In the genomic region with DNA sequence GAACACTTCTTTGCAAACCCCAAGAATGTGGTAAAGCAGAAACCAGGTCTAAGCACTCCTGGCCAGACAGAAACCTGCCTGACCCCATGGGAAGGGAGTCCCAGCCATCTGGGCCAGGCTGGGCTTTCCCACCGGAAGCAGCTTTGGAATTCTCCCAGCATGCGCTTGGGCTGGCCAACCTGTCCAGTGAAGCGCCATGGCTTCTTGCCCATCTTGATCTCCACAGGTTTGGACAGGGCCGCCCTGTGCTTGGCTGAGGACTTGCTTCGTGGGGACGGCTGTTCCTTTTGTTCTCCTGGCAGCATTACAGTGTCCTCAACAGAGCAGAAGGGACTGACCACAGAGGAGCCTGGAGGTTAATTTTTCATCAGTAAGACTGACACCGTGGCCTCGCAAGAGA, we compare ENCODE assay signal across 12 mouse cellular contexts. TPM values are rescaled to one million over a fixed set of nuclear protein-coding genes. Genes with fewer than 3 reads are reported as not detected.
DNase-seq lines count a peak whose midpoint lies in the region; ATAC-seq lines count a peak whose summit lies in the region.
"Had no signal": no experiment of that assay in that cellular context is flagged by ENCODE, and none has a peak within 500 bp of the region (broad histone marks: within the 10 kb centered on the region; RNA-seq: fewer than 3 reads in every experiment).

No protein-coding gene starts in this region.

- no peak overlapping the region for H3K4me3 ChIP-seq in heart, embryonic 14.5 days (ENCODE audit: control insufficient read depth in 1 of 2, insufficient read depth in 1 of 2, low read depth in 1 of 2, low read length in 2 of 2)
- no peak overlapping the region for H3K4me3 ChIP-seq in heart, embryonic 11.5 days (ENCODE audit: low read depth, low read length)
- H3K4me3 ChIP-seq in forebrain, embryonic 13.5 days: no peak overlapping the region

- no peaks in the 10 kb centered on the region for H3K36me3 ChIP-seq in heart, embryonic 14.5 days (ENCODE audit: control insufficient read depth, insufficient read depth, low read length)
- no peaks in the 10 kb centered on the region for H3K36me3 ChIP-seq in heart, embryonic 11.5 days (ENCODE audit: control insufficient read depth, insufficient read depth, low read length)
- H3K36me3 ChIP-seq in forebrain, embryonic 13.5 days (ENCODE audit: poor library complexity, severe bottlenecking): no peaks in the 10 kb centered on the region

- 48% methylated on average over 8 of the region's 8 CpGs for WGBS in heart, embryonic 14.5 days
- 74% methylated on average over 8 of the region's 8 CpGs for WGBS in heart, embryonic 11.5 days (ENCODE audit: insufficient replicate concordance)
- 77% methylated on average over 8 of the region's 8 CpGs for WGBS in forebrain, embryonic 13.5 days

- H3K9ac ChIP-seq in heart, embryonic 14.5 days (ENCODE audit: low read length): no peak overlapping the region
- H3K9ac ChIP-seq in heart, embryonic 11.5 days (ENCODE audit: low read depth, low read length): no peak overlapping the region
- H3K9ac ChIP-seq in forebrain, embryonic 13.5 days: no peak overlapping the region

- intact Hi-C loops in heart, postnatal 25 days (cut with DNase I): loop anchor here (10.0 kb wide), 1 partner anchor 199 kb away; no protein-coding TSS in a partner anchor

- ATAC-seq in heart, embryonic 14.5 days (ENCODE audit: insufficient number of reproducible peaks, insufficient read depth, low FRiP score, low read depth): peak; percentile 31; the same call in 1 of the 2 replicates
- ATAC-seq in heart, embryonic 11.5 days (replicated peaks; ENCODE audit: insufficient number of reproducible peaks, low FRiP score, low TSS enrichment): no peak
- no peak for ATAC-seq in forebrain, embryonic 13.5 days
- ATAC-seq: CD4-positive, CD25-positive, alpha-beta regulatory T cell, adult 4 months had no signal

- H3K9me3 ChIP-seq in heart, embryonic 14.5 days (ENCODE audit: control insufficient read depth, low read length): no peaks in the 10 kb centered on the region
- H3K9me3 ChIP-seq in heart, embryonic 11.5 days (replicated peaks; ENCODE audit: control insufficient read depth, low read length): no peaks in the 10 kb centered on the region
- no peaks in the 10 kb centered on the region for H3K9me3 ChIP-seq in forebrain, embryonic 13.5 days (replicated peaks)

- no peaks in the 10 kb centered on the region for H3K27me3 ChIP-seq in heart, embryonic 14.5 days (ENCODE audit: control insufficient read depth, insufficient read depth, low read length)
- H3K27me3 ChIP-seq in heart, embryonic 11.5 days (ENCODE audit: control insufficient read depth, insufficient read depth, low read length): no peaks in the 10 kb centered on the region
- no peaks in the 10 kb centered on the region for H3K27me3 ChIP-seq in forebrain, embryonic 13.5 days

- peak; percentile 71 for DNase-seq in 3134 (ENCODE audit: extremely low read depth, insufficient read length, low spot score)
- peak; percentile 80 to 81 for DNase-seq in cerebellum, adult 18-20 months
- peak; percentile 4 for DNase-seq in heart, postnatal 25 days (ENCODE audit: low spot score)
- no peak for DNase-seq in frontal cortex, adult 2 months (ENCODE audit: extremely low spot score in 1 of 2, low spot score in 1 of 2)
- no peak for DNase-seq in neural tube, embryonic 10.5 days (ENCODE audit: extremely low spot score, low spot score)
- DNase-seq: thymus, adult 2 months had no signal

- H3K27ac ChIP-seq in heart, embryonic 14.5 days (replicated peaks in 1 of 2; ENCODE audit: control insufficient read depth in 1 of 2, insufficient read depth in 1 of 2, low read depth in 2 of 2, low read length in 2 of 2): no peak overlapping the region
- H3K27ac ChIP-seq in heart, embryonic 11.5 days (ENCODE audit: low read depth, low read length): no peak overlapping the region
- no peak overlapping the region for H3K27ac ChIP-seq in forebrain, embryonic 13.5 days

- no peaks in the 10 kb centered on the region for H3K4me1 ChIP-seq in heart, embryonic 14.5 days (ENCODE audit: control insufficient read depth in 2 of 2, insufficient read depth in 2 of 2, low read length in 2 of 2)
- no peaks in the 10 kb centered on the region for H3K4me1 ChIP-seq in heart, embryonic 11.5 days (ENCODE audit: control insufficient read depth, insufficient read depth, low read length)
- no peaks in the 10 kb centered on the region for H3K4me1 ChIP-seq in forebrain, embryonic 13.5 days

- no peak overlapping the region for H3K4me2 ChIP-seq in heart, embryonic 14.5 days (ENCODE audit: low read length)
- H3K4me2 ChIP-seq in heart, embryonic 11.5 days: no peak overlapping the region
- no peak overlapping the region for H3K4me2 ChIP-seq in forebrain, embryonic 13.5 days

RNA-seq across cellular contexts. Expression of gene Fam169a, which starts 13.2 kb away (rescaled TPM):
- polyA plus RNA-seq in heart, embryonic 14.5 days (2014; fragmentation: Nextera tagmentation; extraction: Ambion mirVana): 6.8 and 7.1 TPM in 2 replicates
- 14.2 and 15.0 TPM in 2 replicates for polyA plus RNA-seq in heart, embryonic 11.5 days (2014; fragmentation: Nextera tagmentation; extraction: Ambion mirVana)
- total RNA-seq in heart, postnatal 25 days (2021): under 1 TPM; 0.10 to 0.20 TPM
- polyA plus RNA-seq in frontal cortex, adult 2 months (2012; rRNA removed): 21.0 and 24.0 TPM in 2 replicates
- 9.5 and 10.8 TPM in 2 replicates for polyA plus RNA-seq in forebrain, embryonic 13.5 days (2015; fragmentation: Nextera tagmentation; extraction: Ambion mirVana)

RNA-seq across cellular contexts. Expression of gene 1700029F12Rik, which starts 19.7 kb away (rescaled TPM):
- polyA plus RNA-seq in heart, embryonic 14.5 days (2014; fragmentation: Nextera tagmentation; extraction: Ambion mirVana): not detected in 2 replicates
- not detected in 2 replicates for polyA plus RNA-seq in heart, embryonic 11.5 days (2014; fragmentation: Nextera tagmentation; extraction: Ambion mirVana)
- not detected for total RNA-seq in heart, postnatal 25 days (2021)
- not detected in 2 replicates for polyA plus RNA-seq in frontal cortex, adult 2 months (2012; rRNA removed)
- not detected in 2 replicates for polyA plus RNA-seq in forebrain, embryonic 13.5 days (2015; fragmentation: Nextera tagmentation; extraction: Ambion mirVana)
- total RNA-seq: layer of hippocampus, postnatal 25 days had no signal
- polyA plus RNA-seq: CD4-positive, CD25-positive, alpha-beta regulatory T cell, adult 4 months; liver, embryonic 16.5 days had no signal

RNA-seq across cellular contexts. Expression of gene Gm6169, which starts 45.2 kb away (rescaled TPM):
- 3.6 and 4.2 TPM in 2 replicates for polyA plus RNA-seq in heart, embryonic 14.5 days (2014; fragmentation: Nextera tagmentation; extraction: Ambion mirVana)
- 3.0 and 3.3 TPM in 2 replicates for polyA plus RNA-seq in heart, embryonic 11.5 days (2014; fragmentation: Nextera tagmentation; extraction: Ambion mirVana)
- total RNA-seq in heart, postnatal 25 days (2021): 10 to 100 TPM in 1 of 2 experiments, not detected in 1; 10.5 TPM
- 0.23 and 0.60 TPM in 2 replicates for polyA plus RNA-seq in frontal cortex, adult 2 months (2012; rRNA removed)
- polyA plus RNA-seq in forebrain, embryonic 13.5 days (2015; fragmentation: Nextera tagmentation; extraction: Ambion mirVana): 0.94 and 2.3 TPM in 2 replicates

Comparison
In these comparisons a context has a peak if more than half of its experiments do, and no peak if none do; other contexts are left out.
1. DNase-seq: peak in 3134 (single experiment), cerebellum, adult 18-20 months (2 of 2) and heart, postnatal 25 days (single experiment); none in frontal cortex, adult 2 months (0 of 2) and neural tube, embryonic 10.5 days (single experiment).